Mouse (Mus musculus): ENCODE data around the gene Brd2. TPM values are rescaled to one million over a fixed set of nuclear protein-coding genes. Genes with fewer than 3 reads are reported as not detected.
"Not testable (repeated sequence)": the region's sequence is repeated elsewhere in the genome, so short reads cannot be mapped to it uniquely, and the experiment has no call there.

Brd2 gene
- polyA plus RNA-seq, 1 experiment, result 188 TPM

DNA sequence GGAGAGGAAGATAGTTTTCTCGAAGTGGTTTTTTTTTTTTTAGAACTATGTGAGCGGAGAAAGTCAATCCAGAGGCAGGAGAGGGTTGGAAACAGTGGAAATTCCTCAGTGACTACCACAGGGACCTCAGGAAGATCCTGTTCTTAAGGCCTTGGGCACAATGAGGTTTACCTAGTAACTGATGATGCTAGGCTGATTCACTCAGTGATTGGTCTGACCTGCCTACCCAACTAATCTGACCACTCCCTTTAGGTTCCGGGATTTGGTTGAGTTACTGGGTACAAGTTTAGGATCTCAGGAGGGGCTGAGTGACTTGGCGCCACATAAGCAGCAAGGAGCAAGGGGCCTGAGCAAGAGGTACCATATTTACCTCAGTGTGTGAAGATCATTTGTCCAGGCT lies 30.5 kb upstream of the Brd2 start, which contains the start of gene H2-DMb1:
TSS of gene H2-DMb1 (plus strand) at position 150 of the 400 bp plus-strand sequence.
- H3K4me3 ChIP-seq (replicated peaks; ENCODE audit: insufficient read depth, low read depth, low read length), result no peak within 1 kb of the TSS
- DNase-seq, result no peak
- no peak within 1 kb of the TSS for H3K27ac ChIP-seq (ENCODE audit: insufficient read depth, low read length)
- H3K4me1 ChIP-seq (ENCODE audit: control insufficient read depth, insufficient read depth, low read length), result no peaks in the 10 kb centered on the region
- 47% methylated on average over 4 of the region's 4 CpGs for whole genome bisulfite sequencing
- no peak for TF ChIP-seq CTCF (IDR thresholded peaks at IDR 0.05; ENCODE audit: borderline replicate concordance, insufficient read depth, low read depth, low read length)
- no peak for TF ChIP-seq POLR2A (IDR thresholded peaks at IDR 0.05; ENCODE audit: borderline replicate concordance, insufficient read depth, low read length)
- no peaks in the 10 kb centered on the region for H3K27me3 ChIP-seq (ENCODE audit: control insufficient read depth, insufficient read depth, low read length)

DNA sequence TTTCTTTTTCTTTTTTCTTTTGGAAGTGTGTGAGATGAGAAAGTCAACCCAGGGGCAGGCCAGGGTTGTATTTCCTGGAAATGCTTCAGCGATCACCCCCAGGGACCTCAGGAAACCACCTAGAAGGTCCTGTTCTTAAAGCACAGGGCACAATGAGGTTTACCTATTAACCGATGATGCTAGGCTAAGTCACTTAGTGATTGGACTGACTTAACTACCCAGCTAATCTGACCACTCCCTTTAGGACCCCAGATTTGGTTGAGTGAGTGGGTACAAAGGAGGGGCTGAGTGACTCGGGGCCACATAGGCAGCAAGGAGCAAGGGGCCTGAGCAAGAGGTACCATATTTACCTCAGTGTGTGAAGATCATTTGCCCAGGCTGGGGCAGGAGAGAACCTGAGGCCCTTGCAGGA lies 22.5 kb upstream of the Brd2 start:
- Histone ChIP-seq H3K4me3 (replicated peaks; ENCODE audit: insufficient read depth, low read depth, low read length) (no peak overlapping the region), H3K4me1 (ENCODE audit: control insufficient read depth, insufficient read depth, low read length) (no peaks in the 10 kb centered on the region), H3K27ac (ENCODE audit: insufficient read depth, low read length) (no peak overlapping the region), H3K27me3 (ENCODE audit: control insufficient read depth, insufficient read depth, low read length) (no peaks in the 10 kb centered on the region)
- WGBS, result 70% methylated on average over 3 of the region's 3 CpGs
- TF ChIP-seq POLR2A (IDR thresholded peaks at IDR 0.05; ENCODE audit: borderline replicate concordance, insufficient read depth, low read length) (no peak), CTCF (IDR thresholded peaks at IDR 0.05; ENCODE audit: borderline replicate concordance, insufficient read depth, low read depth, low read length) (no peak)
- no peak for DNase-seq

DNA sequence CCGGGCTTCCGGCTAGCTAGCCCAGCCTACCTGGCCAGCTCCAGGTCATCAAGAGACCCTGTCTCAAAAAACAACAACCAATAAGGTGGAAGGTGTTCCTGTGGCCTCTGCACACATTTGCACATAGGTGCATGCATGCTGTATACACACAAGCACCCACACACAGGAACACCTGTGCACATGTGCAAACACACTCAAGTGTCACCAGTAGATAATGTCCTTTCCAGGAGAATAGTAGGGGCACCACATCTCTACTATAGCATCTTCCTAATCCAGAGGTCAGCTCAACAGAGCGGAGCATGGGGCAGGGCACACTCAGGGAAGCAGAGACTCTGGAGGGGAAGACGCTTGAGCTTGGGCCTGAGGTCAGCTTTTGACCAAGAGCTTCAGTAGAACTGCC lies 21.8 kb upstream of the Brd2 start:
- not testable (repeated sequence) for H3K27me3 ChIP-seq (ENCODE audit: control insufficient read depth, insufficient read depth, low read length); H3K4me3 ChIP-seq (replicated peaks; ENCODE audit: insufficient read depth, low read depth, low read length); DNase-seq; H3K4me1 ChIP-seq (ENCODE audit: control insufficient read depth, insufficient read depth, low read length); H3K27ac ChIP-seq (ENCODE audit: insufficient read depth, low read length)
- 94% methylated on average over 4 of the region's 4 CpGs for WGBS

DNA sequence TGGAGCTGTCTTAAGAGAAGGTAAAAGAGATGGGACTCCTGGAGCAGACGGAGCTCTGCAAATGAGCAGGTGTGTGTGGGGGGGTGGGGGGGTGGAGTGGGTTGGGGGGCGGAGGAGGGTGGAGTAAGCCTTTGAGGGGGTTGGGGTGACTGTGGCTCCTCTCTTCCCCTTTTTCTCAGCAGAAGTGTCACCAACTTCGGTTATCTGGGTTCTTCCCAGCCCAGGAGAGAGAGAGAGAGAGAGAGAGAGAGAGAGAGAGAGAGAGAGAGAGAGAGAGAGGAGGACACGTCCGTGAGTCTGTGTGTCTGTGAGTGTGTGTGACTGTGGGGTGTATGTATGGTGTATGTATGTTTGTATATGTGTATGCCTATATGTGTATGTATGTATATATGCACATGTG lies 21.0 kb upstream of the Brd2 start:
- Histone ChIP-seq H3K27ac (ENCODE audit: insufficient read depth, low read length) (no peak overlapping the region), H3K27me3 (ENCODE audit: control insufficient read depth, insufficient read depth, low read length) (no peaks in the 10 kb centered on the region; the same call in 1 of the 2 replicates), H3K4me1 (ENCODE audit: control insufficient read depth, insufficient read depth, low read length) (no peaks in the 10 kb centered on the region), H3K4me3 (replicated peaks; ENCODE audit: insufficient read depth, low read depth, low read length) (no peak overlapping the region)
- WGBS, result 64% methylated on average over 5 of the region's 5 CpGs
- DNase-seq, result no peak
- TF ChIP-seq POLR2A (IDR thresholded peaks at IDR 0.05; ENCODE audit: borderline replicate concordance, insufficient read depth, low read length) (no peak), CTCF (IDR thresholded peaks at IDR 0.05; ENCODE audit: borderline replicate concordance, insufficient read depth, low read depth, low read length) (no peak)

DNA sequence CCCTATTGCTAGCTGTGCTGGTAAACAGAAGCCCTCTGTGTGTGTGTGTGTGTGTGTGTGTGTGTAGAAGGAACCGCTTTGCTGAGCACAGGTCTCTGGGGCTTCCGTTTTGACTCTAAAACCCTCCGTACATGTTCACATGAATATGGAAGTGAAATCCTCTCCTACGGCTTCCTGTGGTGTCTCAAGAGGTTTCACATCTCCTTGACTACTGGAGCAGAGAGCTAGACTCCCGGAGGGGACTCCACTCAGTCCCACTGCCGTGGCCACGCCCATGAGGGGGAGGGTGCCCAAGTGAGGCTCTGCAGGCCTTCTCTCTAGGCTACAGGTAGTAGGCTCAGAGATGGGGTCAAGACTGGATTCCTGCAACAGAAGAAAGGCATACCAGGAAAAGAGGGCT lies 20.6 kb upstream of the Brd2 start, which contains the start of gene H2-DMb2:
TSS of gene H2-DMb2 (plus strand) at position 275 of the 400 bp plus-strand sequence.
- no peak for DNase-seq
- H3K4me1 ChIP-seq (ENCODE audit: control insufficient read depth, insufficient read depth, low read length), result no peaks in the 10 kb centered on the region
- H3K27ac ChIP-seq (ENCODE audit: insufficient read depth, low read length), result no peak within 1 kb of the TSS
- 25% methylated on average over 7 of the region's 7 CpGs for WGBS
- H3K27me3 ChIP-seq (ENCODE audit: control insufficient read depth, insufficient read depth, low read length), result no peaks in the 10 kb centered on the region; the same call in 1 of the 2 replicates
- no peak within 1 kb of the TSS for H3K4me3 ChIP-seq (replicated peaks; ENCODE audit: insufficient read depth, low read depth, low read length)
- no peak for TF ChIP-seq POLR2A (IDR thresholded peaks at IDR 0.05; ENCODE audit: borderline replicate concordance, insufficient read depth, low read length)

DNA sequence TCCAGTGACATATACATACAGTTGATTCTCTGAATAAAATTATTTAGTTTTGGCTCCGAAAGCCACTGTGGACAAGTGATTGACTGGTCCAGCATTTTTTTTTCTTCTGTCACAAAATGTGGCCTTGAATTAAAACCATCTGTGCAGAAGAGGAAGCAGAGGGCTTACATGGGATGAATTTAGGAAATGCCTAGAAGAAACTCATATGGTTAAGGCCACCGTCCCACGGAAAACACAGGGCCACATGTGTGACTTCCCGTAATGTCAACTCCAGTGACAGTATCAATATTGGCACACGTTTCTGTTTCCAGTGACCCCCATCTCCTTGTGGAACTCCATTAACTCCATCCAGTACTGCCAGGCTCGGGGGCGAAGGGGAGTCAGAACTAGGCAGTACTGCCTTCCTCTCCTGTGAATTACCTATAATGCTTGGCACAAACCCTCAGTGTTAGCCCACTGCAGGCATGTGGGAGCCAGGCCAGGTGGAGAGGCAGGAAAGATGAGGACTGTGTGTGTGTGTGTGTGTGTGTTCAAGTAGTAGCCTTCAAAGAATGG lies 20.1 kb upstream of the Brd2 start:
- no peak for TF ChIP-seq POLR2A (IDR thresholded peaks at IDR 0.05; ENCODE audit: borderline replicate concordance, insufficient read depth, low read length)
- TF ChIP-seq CTCF (IDR thresholded peaks at IDR 0.05; ENCODE audit: borderline replicate concordance, insufficient read depth, low read depth, low read length), result no peak
- WGBS, result 81% methylated on average over 7 of the region's 7 CpGs
- Histone ChIP-seq H3K27me3 (ENCODE audit: control insufficient read depth, insufficient read depth, low read length) (no peaks in the 10 kb centered on the region; the same call in 1 of the 2 replicates), H3K27ac (ENCODE audit: insufficient read depth, low read length) (no peak overlapping the region), H3K4me1 (ENCODE audit: control insufficient read depth, insufficient read depth, low read length) (no peaks in the 10 kb centered on the region), H3K4me3 (replicated peaks; ENCODE audit: insufficient read depth, low read depth, low read length) (no peak overlapping the region)
- no peak for DNase-seq

DNA sequence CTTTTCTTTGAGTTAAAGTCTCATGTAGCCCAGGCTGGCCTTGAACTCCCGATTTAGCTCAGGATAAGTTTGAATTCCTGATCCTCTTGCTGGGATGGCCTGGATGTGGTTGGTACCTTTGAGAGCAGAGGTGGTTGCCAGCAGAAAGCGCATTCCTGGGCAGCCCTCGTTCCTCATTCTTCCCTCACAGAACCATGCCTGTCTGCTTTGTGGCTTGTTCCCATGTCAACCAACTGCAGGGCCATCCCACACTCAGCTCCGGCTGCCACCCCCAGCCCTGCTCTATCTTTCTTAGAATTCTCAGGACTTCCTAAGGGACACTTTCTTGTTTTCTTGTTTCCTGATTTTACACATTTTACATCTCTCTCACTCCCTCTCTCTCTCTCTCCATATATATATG lies 19.0 kb upstream of the Brd2 start:
- H3K4me3 ChIP-seq (replicated peaks; ENCODE audit: insufficient read depth, low read depth, low read length), result no peak overlapping the region
- no peak for TF ChIP-seq CTCF (IDR thresholded peaks at IDR 0.05; ENCODE audit: borderline replicate concordance, insufficient read depth, low read depth, low read length)
- no peak for TF ChIP-seq POLR2A (IDR thresholded peaks at IDR 0.05; ENCODE audit: borderline replicate concordance, insufficient read depth, low read length)
- 41% methylated on average over 4 of the region's 4 CpGs for WGBS
- no peak overlapping the region for H3K27ac ChIP-seq (ENCODE audit: insufficient read depth, low read length)
- DNase-seq, result no peak
- H3K27me3 ChIP-seq (ENCODE audit: control insufficient read depth, insufficient read depth, low read length), result no peaks in the 10 kb centered on the region; the same call in 1 of the 2 replicates
- no peaks in the 10 kb centered on the region for H3K4me1 ChIP-seq (ENCODE audit: control insufficient read depth, insufficient read depth, low read length)

DNA sequence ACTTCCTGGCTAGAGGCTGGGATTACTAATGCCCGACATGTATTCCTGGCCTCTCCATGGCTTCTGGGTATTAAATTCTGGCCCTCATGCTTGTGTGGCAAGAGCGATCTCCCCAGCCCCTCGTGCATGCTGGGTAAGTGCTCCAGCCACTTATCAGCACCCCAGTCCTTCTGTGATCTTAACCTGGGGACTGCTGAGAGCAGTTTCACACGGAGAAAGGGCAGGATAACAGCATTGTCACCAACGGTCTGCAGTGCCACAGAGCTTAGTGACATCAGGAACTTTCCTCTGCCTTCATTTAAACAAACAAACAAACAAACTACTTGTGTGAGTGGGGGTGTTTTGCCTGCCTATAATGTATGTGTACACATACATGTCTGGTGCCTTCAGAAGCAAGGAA lies 17.8 kb upstream of the Brd2 start:
- DNase-seq, result no peak
- 26% methylated on average over 5 of the region's 5 CpGs for WGBS
- H3K27ac ChIP-seq (ENCODE audit: insufficient read depth, low read length), result no peak overlapping the region
- H3K4me3 ChIP-seq (replicated peaks; ENCODE audit: insufficient read depth, low read depth, low read length), result no peak overlapping the region
- H3K4me1 ChIP-seq (ENCODE audit: control insufficient read depth, insufficient read depth, low read length), result no peaks in the 10 kb centered on the region
- no peaks in the 10 kb centered on the region; the same call in 1 of the 2 replicates for H3K27me3 ChIP-seq (ENCODE audit: control insufficient read depth, insufficient read depth, low read length)
- TF ChIP-seq POLR2A (IDR thresholded peaks at IDR 0.05; ENCODE audit: borderline replicate concordance, insufficient read depth, low read length) (no peak), CTCF (IDR thresholded peaks at IDR 0.05; ENCODE audit: borderline replicate concordance, insufficient read depth, low read depth, low read length) (no peak)
